In the genomic region with DNA sequence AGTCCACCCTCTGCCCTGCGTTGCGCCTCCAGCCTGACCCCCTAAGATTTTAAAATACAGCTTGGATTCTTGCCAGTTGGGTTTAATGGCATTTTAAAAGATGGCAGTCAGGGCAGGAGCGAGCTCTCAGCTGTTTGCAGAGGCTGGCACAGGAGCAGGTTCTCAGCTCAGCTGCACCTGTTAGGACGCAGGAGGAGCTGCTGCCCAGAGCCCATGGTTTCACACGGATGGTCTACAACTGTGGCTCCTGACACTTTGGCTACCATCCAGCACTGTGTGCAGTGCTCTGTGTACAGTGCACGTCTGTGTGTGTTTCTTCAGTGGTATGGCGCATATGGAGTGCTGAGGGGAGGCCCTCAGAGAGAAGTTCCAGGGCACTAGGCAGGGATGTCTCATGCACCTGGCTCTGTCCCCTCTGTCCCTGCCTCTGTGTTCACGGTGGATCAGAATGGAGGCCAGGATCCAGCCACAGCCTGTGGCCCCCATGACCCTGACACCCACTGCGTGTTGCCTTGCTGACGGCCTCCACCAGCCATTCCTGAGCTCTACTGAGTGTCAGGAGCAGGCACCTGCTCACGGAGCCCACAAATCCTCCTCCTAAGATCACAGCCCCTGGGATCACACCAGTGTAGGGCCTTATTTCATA, we compare ENCODE assay signal across 16 mouse cellular contexts. TPM values are rescaled to one million over a fixed set of nuclear protein-coding genes. Genes with fewer than 3 reads are reported as not detected.
DNase-seq lines count a peak whose midpoint lies in the region; ATAC-seq lines count a peak whose summit lies in the region.
"Had no signal": no experiment of that assay in that cellular context is flagged by ENCODE, and none has a peak within 500 bp of the region (broad histone marks: within the 10 kb centered on the region; RNA-seq: fewer than 3 reads in every experiment).

No protein-coding gene starts in this region.

- H3K9me3 ChIP-seq in forebrain, embryonic 15.5 days = no peaks in the 10 kb centered on the region
- H3K9me3 ChIP-seq in forebrain, embryonic 12.5 days = no peaks in the 10 kb centered on the region
- no peaks in the 10 kb centered on the region for H3K9me3 ChIP-seq in limb, embryonic 11.5 days (ENCODE audit: control insufficient read depth, low read length)
- H3K9me3 ChIP-seq in limb, embryonic 10.5 days (replicated peaks) = no peaks in the 10 kb centered on the region
- no peaks in the 10 kb centered on the region for H3K9me3 ChIP-seq in liver, embryonic 11.5 days (ENCODE audit: control insufficient read depth, low read length)
- H3K9me3 ChIP-seq: heart, embryonic 13.5 days; liver, embryonic 15.5 days had no signal

- peaks cover 10% of the 10 kb centered on the region for H3K4me1 ChIP-seq in forebrain, embryonic 15.5 days
- no peaks in the 10 kb centered on the region for H3K4me1 ChIP-seq in forebrain, embryonic 12.5 days
- H3K4me1 ChIP-seq in limb, embryonic 11.5 days (ENCODE audit: control insufficient read depth, insufficient read depth, low read length) = no peaks in the 10 kb centered on the region
- H3K4me1 ChIP-seq in limb, embryonic 10.5 days = no peaks in the 10 kb centered on the region
- H3K4me1 ChIP-seq in liver, embryonic 11.5 days (replicated peaks; ENCODE audit: control insufficient read depth, insufficient read depth, low read length) = no peaks in the 10 kb centered on the region
- H3K4me1 ChIP-seq: heart, embryonic 13.5 days; liver, embryonic 15.5 days had no signal

- no peak overlapping the region for H3K4me3 ChIP-seq in forebrain, embryonic 15.5 days
- H3K4me3 ChIP-seq in forebrain, embryonic 12.5 days (replicated peaks) = no peak overlapping the region
- no peak overlapping the region for H3K4me3 ChIP-seq in limb, embryonic 11.5 days (ENCODE audit: low read depth, low read length)
- no peak overlapping the region for H3K4me3 ChIP-seq in limb, embryonic 10.5 days
- no peak overlapping the region for H3K4me3 ChIP-seq in liver, embryonic 11.5 days (ENCODE audit: low read depth, low read length)
- H3K4me3 ChIP-seq: heart, embryonic 13.5 days; liver, embryonic 15.5 days had no signal

- ATAC-seq in forebrain, embryonic 15.5 days (replicated peaks) = peak; percentile 68
- no peak for ATAC-seq in forebrain, embryonic 12.5 days (ENCODE audit: low FRiP score)
- 0 out of 2 replicates have a peak, but pooled peaks have one; percentile 51 for ATAC-seq in limb, embryonic 11.5 days (ENCODE audit: insufficient number of reproducible peaks, low FRiP score, low TSS enrichment, low read depth)
- ATAC-seq in neutrophil, adult 5-6 weeks (ENCODE audit: extremely low read depth, insufficient number of reproducible peaks, low FRiP score, poor library complexity, severe bottlenecking) = 0 out of 2 replicates have a peak, but pooled peaks have one; percentile 17
- ATAC-seq in liver, embryonic 11.5 days (replicated peaks; ENCODE audit: low FRiP score) = no peak
- ATAC-seq: intestine, embryonic 16.5 days had no signal

- DNase-seq in limb, embryonic 11.5 days (ENCODE audit: low spot score) = no peak
- no peak for DNase-seq in limb, embryonic 10.5 days (ENCODE audit: low spot score)
- peak; percentile 54 to 72 for DNase-seq in cerebellum, postnatal 14 days
- DNase-seq in T-cell, adult 2 months (ENCODE audit: low spot score) = no peak
- DNase-seq in liver, embryonic 11.5 days (ENCODE audit: low spot score) = no peak
- DNase-seq: adrenal gland, adult 2 months; thymus, adult 18-20 months had no signal

- peak overlapping the region; percentile 0; the same call in 1 of the 2 replicates for H3K27ac ChIP-seq in forebrain, embryonic 15.5 days (replicated peaks)
- H3K27ac ChIP-seq in forebrain, embryonic 12.5 days = no peak overlapping the region
- no peak overlapping the region for H3K27ac ChIP-seq in limb, embryonic 11.5 days (replicated peaks; ENCODE audit: low read depth, low read length)
- no peak overlapping the region for H3K27ac ChIP-seq in limb, embryonic 10.5 days
- no peak overlapping the region for H3K27ac ChIP-seq in liver, embryonic 11.5 days (ENCODE audit: low read depth, low read length)
- H3K27ac ChIP-seq: heart, embryonic 13.5 days; liver, embryonic 15.5 days had no signal

- H3K27me3 ChIP-seq in forebrain, embryonic 15.5 days = no peaks in the 10 kb centered on the region
- H3K27me3 ChIP-seq in forebrain, embryonic 12.5 days = no peaks in the 10 kb centered on the region
- no peaks in the 10 kb centered on the region for H3K27me3 ChIP-seq in limb, embryonic 11.5 days (ENCODE audit: control insufficient read depth, insufficient read depth, low read length)
- no peaks in the 10 kb centered on the region for H3K27me3 ChIP-seq in limb, embryonic 10.5 days (ENCODE audit: low read depth, poor library complexity, severe bottlenecking)
- H3K27me3 ChIP-seq in liver, embryonic 11.5 days (replicated peaks; ENCODE audit: control insufficient read depth, insufficient read depth, low read length) = no peaks in the 10 kb centered on the region
- H3K27me3 ChIP-seq: heart, embryonic 13.5 days; liver, embryonic 15.5 days had no signal

- no peak overlapping the region for H3K4me2 ChIP-seq in forebrain, embryonic 15.5 days (replicated peaks)
- H3K4me2 ChIP-seq in forebrain, embryonic 12.5 days = no peak overlapping the region
- no peak overlapping the region for H3K4me2 ChIP-seq in limb, embryonic 11.5 days (ENCODE audit: low read depth, severe bottlenecking)
- no peak overlapping the region for H3K4me2 ChIP-seq in liver, embryonic 11.5 days
- H3K4me2 ChIP-seq: heart, embryonic 13.5 days; liver, embryonic 15.5 days had no signal

- H3K9ac ChIP-seq in forebrain, embryonic 15.5 days (replicated peaks) = no peak overlapping the region
- no peak overlapping the region for H3K9ac ChIP-seq in forebrain, embryonic 12.5 days
- H3K9ac ChIP-seq in limb, embryonic 11.5 days (ENCODE audit: low read length) = no peak overlapping the region
- no peak overlapping the region for H3K9ac ChIP-seq in liver, embryonic 11.5 days (ENCODE audit: low read depth, low read length)
- H3K9ac ChIP-seq: heart, embryonic 13.5 days; liver, embryonic 15.5 days had no signal

- H3K36me3 ChIP-seq in forebrain, embryonic 15.5 days = no peaks in the 10 kb centered on the region
- H3K36me3 ChIP-seq in forebrain, embryonic 12.5 days (replicated peaks) = 0 out of 2 replicates have a peak, but pooled peaks cover 2% of the 10 kb centered on the region
- no peaks in the 10 kb centered on the region; the same call in 1 of the 2 replicates for H3K36me3 ChIP-seq in limb, embryonic 11.5 days (ENCODE audit: control insufficient read depth, insufficient read depth, low read length)
- H3K36me3 ChIP-seq in limb, embryonic 10.5 days = 0 out of 2 replicates have a peak, but pooled peaks cover 2% of the 10 kb centered on the region
- no peaks in the 10 kb centered on the region for H3K36me3 ChIP-seq in liver, embryonic 11.5 days (ENCODE audit: control insufficient read depth, insufficient read depth, low read length)
- H3K36me3 ChIP-seq: liver, embryonic 15.5 days had no signal

- WGBS in forebrain, embryonic 15.5 days = 69% methylated on average over 11 of the region's 11 CpGs
- WGBS in forebrain, embryonic 12.5 days = 90% methylated on average over 11 of the region's 11 CpGs
- 90% methylated on average over 11 of the region's 11 CpGs for WGBS in limb, embryonic 11.5 days
- 92% methylated on average over 11 of the region's 11 CpGs for WGBS in limb, embryonic 10.5 days
- WGBS in liver, embryonic 11.5 days = 87% methylated on average over 11 of the region's 11 CpGs

RNA-seq across cellular contexts. Expression of gene Txnrd3, which starts 29.5 kb away (rescaled TPM):
- polyA plus RNA-seq in forebrain, embryonic 15.5 days (2015; fragmentation: Nextera tagmentation; extraction: Ambion mirVana) = 11.7 and 12.1 TPM in 2 replicates
- 9.1 and 10.2 TPM in 2 replicates for polyA plus RNA-seq in forebrain, embryonic 12.5 days (2016; fragmentation: Nextera tagmentation; extraction: Ambion mirVana)
- 9.0 and 10.4 TPM in 2 replicates for polyA plus RNA-seq in limb, embryonic 11.5 days (2014; fragmentation: Nextera tagmentation; extraction: Ambion mirVana)
- polyA plus RNA-seq in limb, embryonic 10.5 days (2016; fragmentation: Nextera tagmentation; extraction: Ambion mirVana) = 9.5 and 11.0 TPM in 2 replicates
- total RNA-seq in neutrophil, adult 5-6 weeks (2017) = 3.5 and 5.5 TPM in 2 replicates
- polyA plus RNA-seq in liver, embryonic 11.5 days (2014; fragmentation: Nextera tagmentation; extraction: Ambion mirVana) = 10.0 and 11.2 TPM in 2 replicates

RNA-seq across cellular contexts. Expression of gene Vmn1r40, which starts 34.1 kb away (rescaled TPM):
- polyA plus RNA-seq in forebrain, embryonic 15.5 days (2015; fragmentation: Nextera tagmentation; extraction: Ambion mirVana) = not detected in 2 replicates
- not detected in 2 replicates for polyA plus RNA-seq in forebrain, embryonic 12.5 days (2016; fragmentation: Nextera tagmentation; extraction: Ambion mirVana)
- not detected in 2 replicates for polyA plus RNA-seq in limb, embryonic 11.5 days (2014; fragmentation: Nextera tagmentation; extraction: Ambion mirVana)
- polyA plus RNA-seq in limb, embryonic 10.5 days (2016; fragmentation: Nextera tagmentation; extraction: Ambion mirVana) = not detected in 2 replicates
- total RNA-seq in neutrophil, adult 5-6 weeks (2017) = not detected in 2 replicates
- not detected in 2 replicates for polyA plus RNA-seq in liver, embryonic 11.5 days (2014; fragmentation: Nextera tagmentation; extraction: Ambion mirVana)
- total RNA-seq: adrenal gland, adult 2 months; megakaryocyte progenitor cell, adult 5-6 weeks had no signal
- polyA plus RNA-seq: adrenal gland, adult 2 months; C2C12; heart, embryonic 13.5 days; intestine, embryonic 16.5 days; large intestine, adult 2 months; liver, embryonic 15.5 days had no signal

Comparison
In these comparisons a context has a peak if more than half of its experiments do, and no peak if none do; other contexts are left out.
1. ATAC-seq: peak in forebrain, embryonic 15.5 days (single experiment), limb, embryonic 11.5 days (single experiment) and neutrophil, adult 5-6 weeks (single experiment); none in forebrain, embryonic 12.5 days (single experiment) and liver, embryonic 11.5 days (single experiment).
2. DNase-seq: peak in cerebellum, postnatal 14 days (2 of 2); none in limb, embryonic 11.5 days (single experiment), limb, embryonic 10.5 days (single experiment), T-cell, adult 2 months (single experiment) and liver, embryonic 11.5 days (single experiment).